Mouse (Mus musculus) MEL (cell line): ENCODE data around the gene Immp2l. TPM values are rescaled to one million over a fixed set of nuclear protein-coding genes. Genes with fewer than 3 reads are reported as not detected.

Experiments used
- DNase-seq: peaks from one replicate; pipeline ENCODE4 v3.0.0; 2011; ENCODE audit warnings: low read depth, low spot score
- H3K27ac ChIP-seq: 2 replicates; pipeline ENCODE4 v1.5.1; 2012; ENCODE audit warnings: low read depth, mild to moderate bottlenecking, control low read depth, low read length, moderate library complexity; ENCODE audit not compliant: control insufficient read depth
- H3K27me3 ChIP-seq, 2 experiments: fragments of 150-350 bp in 1 of 2; sonication (generic) in 1 of 2; 2 replicates each; pipeline ENCODE4 v1.6.1; 2012; ENCODE audit warnings: low read length in 2 of 2, mild to moderate bottlenecking in 2 of 2, improper control_type of control experiment in 1 of 2, moderate library complexity in 1 of 2; ENCODE audit not compliant: insufficient read depth in 2 of 2, control insufficient read depth in 1 of 2
- H3K36me3 ChIP-seq, 2 experiments: 2 replicates each; pipeline ENCODE4 v1.6.1; 2012 to 2014; ENCODE audit warnings: low read length in 2 of 2, improper control_type of control experiment in 1 of 2, inconsistent platforms in 1 of 2, mild to moderate bottlenecking in 1 of 2; ENCODE audit not compliant: insufficient read depth in 2 of 2, control insufficient read depth in 1 of 2
- H3K4me1 ChIP-seq, 2 experiments: fragments of 150-350 bp in 1 of 2; sonication (generic) in 1 of 2; 2 replicates each; pipeline ENCODE4 v1.6.1; 2012; ENCODE audit warnings: low read length in 2 of 2, improper control_type of control experiment in 1 of 2, mild to moderate bottlenecking in 1 of 2; ENCODE audit not compliant: insufficient read depth in 2 of 2, control insufficient read depth in 1 of 2
- H3K4me3 ChIP-seq, 2 experiments: fragments of 150-350 bp in 1 of 2; sonication (generic) in 1 of 2; 2 replicates each; pipeline ENCODE4 v1.5.1; 2012; ENCODE audit warnings: low read depth in 2 of 2, low read length in 2 of 2, mild to moderate bottlenecking in 2 of 2, moderate library complexity in 2 of 2, control low read depth in 1 of 2, improper control_type of control experiment in 1 of 2; ENCODE audit not compliant: control insufficient read depth in 1 of 2, insufficient read depth in 1 of 2
- H3K79me2 ChIP-seq: 2 replicates; pipeline ENCODE4 v1.6.1; 2012; ENCODE audit warnings: mild to moderate bottlenecking, low read length, moderate library complexity; ENCODE audit not compliant: control insufficient read depth, poor library complexity, insufficient read depth
- H3K9ac ChIP-seq: 2 replicates; pipeline ENCODE4 v1.6.1; 2012; ENCODE audit warnings: low read depth, mild to moderate bottlenecking, control low read depth, low read length, moderate library complexity; ENCODE audit not compliant: control insufficient read depth, poor library complexity, severe bottlenecking
- H3K9me3 ChIP-seq: fragments of 150-350 bp; sonication (generic); replicated peaks from 2 replicates; pipeline ENCODE4 v1.6.1; 2012; ENCODE audit warnings: mild to moderate bottlenecking, low read length, improper control_type of control experiment, moderate library complexity; ENCODE audit not compliant: insufficient read depth
- E2F4 ChIP-seq: IDR thresholded peaks from 2 replicates; pipeline ENCODE4 v1.6.1; 2011; ENCODE audit warnings: low read depth, low read length, improper control_type of control experiment, borderline replicate concordance
- EP300 ChIP-seq, 2 experiments: IDR thresholded peaks; 2 replicates each; pipeline ENCODE4 v1.6.1; 2011; ENCODE audit warnings: improper control_type of control experiment in 2 of 2, low read length in 2 of 2, low read depth in 1 of 2, mild to moderate bottlenecking in 1 of 2
- ETS1 ChIP-seq: IDR thresholded peaks from 2 replicates; pipeline ENCODE4 v1.6.1; 2012; ENCODE audit warnings: low read depth, mild to moderate bottlenecking, inconsistent platforms, low read length, improper control_type of control experiment, moderate library complexity
- GATA1 ChIP-seq: IDR thresholded peaks from 2 replicates; pipeline ENCODE4 v1.6.1; 2011; ENCODE audit warnings: low read depth, low read length, improper control_type of control experiment
- HCFC1 ChIP-seq: IDR thresholded peaks from 2 replicates; pipeline ENCODE4 v1.6.1; 2012; ENCODE audit warnings: low read depth, mild to moderate bottlenecking, inconsistent platforms, low read length, improper control_type of control experiment, moderate library complexity
- MAX ChIP-seq: IDR thresholded peaks from 2 replicates; pipeline ENCODE4 v1.6.1; 2011; ENCODE audit warnings: low read length, improper control_type of control experiment
- POLR2AphosphoS2 ChIP-seq: IDR thresholded peaks from 2 replicates; pipeline ENCODE4 v1.6.1; 2011; ENCODE audit warnings: low read length, improper control_type of control experiment
- TAL1 ChIP-seq: IDR thresholded peaks from 2 replicates; pipeline ENCODE4 v1.6.1; 2012; ENCODE audit warnings: mild to moderate bottlenecking, inconsistent platforms, low read length, moderate library complexity, mixed read lengths
- TCF12 ChIP-seq: IDR thresholded peaks from 2 replicates; pipeline ENCODE4 v1.6.1; 2014; ENCODE audit warnings: low read depth, mild to moderate bottlenecking, inconsistent platforms, low read length, improper control_type of control experiment, moderate library complexity
- UBTF ChIP-seq: IDR thresholded peaks from 2 replicates; pipeline ENCODE4 v1.6.1; 2012; ENCODE audit warnings: low read depth, mild to moderate bottlenecking, inconsistent platforms, low read length, improper control_type of control experiment, moderate library complexity, borderline replicate concordance; ENCODE audit not compliant: insufficient read depth
- USF2 ChIP-seq, 2 experiments: IDR thresholded peaks; 2 replicates each; pipeline ENCODE4 v1.6.1; 2011 to 2012; ENCODE audit warnings: improper control_type of control experiment in 2 of 2, low read length in 2 of 2, borderline replicate concordance in 1 of 2, inconsistent platforms in 1 of 2, low read depth in 1 of 2, mild to moderate bottlenecking in 1 of 2; ENCODE audit not compliant: insufficient read depth in 1 of 2
- ZC3H11A ChIP-seq: IDR thresholded peaks from 2 replicates; pipeline ENCODE4 v1.6.1; 2012; ENCODE audit warnings: low read depth, mild to moderate bottlenecking, inconsistent platforms, low read length, improper control_type of control experiment
- ZKSCAN1 ChIP-seq: IDR thresholded peaks from 2 replicates; pipeline ENCODE4 v1.6.1; 2012; ENCODE audit warnings: low read depth, mild to moderate bottlenecking, inconsistent platforms, low read length, improper control_type of control experiment, moderate library complexity
- ZMIZ1 ChIP-seq: IDR thresholded peaks from 2 replicates; pipeline ENCODE4 v1.6.1; 2012; ENCODE audit warnings: low read depth, mild to moderate bottlenecking, inconsistent platforms, low read length, improper control_type of control experiment, moderate library complexity
- ZNF384 ChIP-seq: IDR thresholded peaks from 2 replicates; pipeline ENCODE4 v1.6.1; 2012; ENCODE audit warnings: low read depth, mild to moderate bottlenecking, inconsistent platforms, low read length, improper control_type of control experiment
- polyA plus RNA-seq, 2 experiments: library from polyadenylated mRNA; stranded (reverse) in 1 of 2; unstranded in 1 of 2; fragments of >175 nt in 1 of 2; fragments of >200 nt in 1 of 2; gene quantifications; 2 replicates each; pipeline versions ENCODE4 v1.2.1 to v1.2.4; 2012; ENCODE audit warnings: low replicate concordance in 2 of 2, low read depth in 1 of 2; ENCODE audit not compliant: insufficient read length in 2 of 2, insufficient read depth in 1 of 2, missing spikeins in 1 of 2
- total RNA-seq: library from RNA; depleted of rRNA; stranded (reverse); fragments of 300-350 nt; gene quantifications from 2 replicates; pipeline ENCODE4 v1.2.3, GENCODE M21; 2012

Immp2l gene
- total and polyA plus RNA-seq, 3 experiments = 4.0 to 5.0 TPM; not detected in 1

GRCm38 (mm10) chr12:41878972-41879371 lies 855.1 kb downstream of the Immp2l start:
- H3K4me3 ChIP-seq = peak overlapping the region in 1 of 2 experiments; percentile 33; a peak in 1 of 4 replicates
- H3K9ac ChIP-seq = peak overlapping the region; percentile 27; the same call in 1 of the 2 replicates
- H3K27ac ChIP-seq = peak overlapping the region; percentile 87
- no peaks in the 10 kb centered on the region for H3K9me3 ChIP-seq
- peaks cover 16 to 30% of the 10 kb centered on the region in 2 experiments for H3K4me1 ChIP-seq
- H3K79me2 ChIP-seq = no peaks in the 10 kb centered on the region
- TF ChIP-seq ZNF384 = peak; percentile 63; the same call in 1 of the 2 replicates
- no peak for TF ChIP-seq E2F4
- TF ChIP-seq HCFC1 = 0 out of 2 replicates have a peak, but pooled peaks have one; percentile 9
- DNase-seq = no peak
- H3K36me3 ChIP-seq = peaks cover 0 to 46% of the 10 kb centered on the region in 2 experiments; a peak in 2 of 4 replicates
- H3K27me3 ChIP-seq = no peaks in the 10 kb centered on the region

GRCm38 (mm10) chr12:41879412-41879811 lies 855.5 kb downstream of the Immp2l start:
- H3K9me3 ChIP-seq = no peaks in the 10 kb centered on the region
- DNase-seq = peak; percentile 59
- H3K27me3 ChIP-seq = no peaks in the 10 kb centered on the region
- H3K4me3 ChIP-seq = no peak overlapping the region
- H3K9ac ChIP-seq = 0 out of 2 replicates have a peak overlapping the region, but pooled peaks have one; percentile 27
- H3K79me2 ChIP-seq = no peaks in the 10 kb centered on the region
- peaks cover 0 to 44% of the 10 kb centered on the region in 2 experiments; a peak in 2 of 4 replicates for H3K36me3 ChIP-seq
- peaks cover 16 to 30% of the 10 kb centered on the region in 2 experiments for H3K4me1 ChIP-seq
- peak; percentile 50 to 52; a peak in 2 of 4 replicates for TF ChIP-seq EP300 (IDR thresholded peaks at IDR 0.05; ENCODE audit: low read depth in 1 of 2, low read length in 2 of 2)
- TF ChIP-seq ZC3H11A = peak; percentile 1; the same call in 1 of the 2 replicates
- no peak for TF ChIP-seq ZKSCAN1
- peak; percentile 30; the same call in 1 of the 2 replicates for TF ChIP-seq TAL1
- peak; percentile 64; the same call in 1 of the 2 replicates for TF ChIP-seq GATA1
- TF ChIP-seq UBTF = no peak
- no peak for TF ChIP-seq USF2 (IDR thresholded peaks at IDR 0.05; ENCODE audit: borderline replicate concordance in 1 of 2, insufficient read depth in 1 of 2, low read depth in 1 of 2, low read length in 2 of 2)
- no peak for TF ChIP-seq ZMIZ1
- peak overlapping the region; percentile 87 for H3K27ac ChIP-seq

GRCm38 (mm10) chr12:41880833-41881232 lies 856.9 kb downstream of the Immp2l start:
- peak; percentile 29 for DNase-seq
- H3K4me1 ChIP-seq = peaks cover 16 to 28% of the 10 kb centered on the region in 2 experiments
- H3K27me3 ChIP-seq = no peaks in the 10 kb centered on the region
- no peak overlapping the region; the same call in 1 of the 2 replicates for H3K27ac ChIP-seq
- H3K4me3 ChIP-seq = no peak overlapping the region
- no peaks in the 10 kb centered on the region for H3K79me2 ChIP-seq
- H3K9ac ChIP-seq = no peak overlapping the region
- no peak for TF ChIP-seq MAX
- TF ChIP-seq EP300 (IDR thresholded peaks at IDR 0.05; ENCODE audit: low read depth in 1 of 2, low read length in 2 of 2) = peak; percentile 48 to 75; a peak in 3 of 4 replicates
- TF ChIP-seq ETS1 = peak; percentile 72
- TF ChIP-seq GATA1 = peak; percentile 80
- TF ChIP-seq TCF12 = peak; percentile 79
- TF ChIP-seq POLR2AphosphoS2 = no peak
- H3K9me3 ChIP-seq = no peaks in the 10 kb centered on the region
- H3K36me3 ChIP-seq = peaks cover 0 to 40% of the 10 kb centered on the region in 2 experiments; a peak in 2 of 4 replicates
